Mouse (Mus musculus): Measurements from ENCODE around the gene Alg2. TPM values are rescaled to one million over a fixed set of nuclear protein-coding genes. Genes with fewer than 3 reads are reported as not detected.

Alg2 gene
- polyA plus RNA-seq, 1 experiment from 2014 or later = 28.5 TPM

GRCm38 (mm10) chr4:47497811-47498385, 23.8 kb upstream of the Alg2 start:
- Histone ChIP-seq H3K4me1 (ENCODE audit: control insufficient read depth, insufficient read depth, low read length) (peaks cover 2% of the 10 kb centered on the region; the same call in 1 of the 2 replicates), H3K9me3 (replicated peaks; ENCODE audit: control insufficient read depth, low read length) (no peaks in the 10 kb centered on the region), H3K27ac (ENCODE audit: low read length) (no peak overlapping the region), H3K9ac (ENCODE audit: low read length) (no peak overlapping the region), H3K4me3 (ENCODE audit: low read length) (no peak overlapping the region), H3K27me3 (ENCODE audit: control insufficient read depth, insufficient read depth, low read length) (no peaks in the 10 kb centered on the region), H3K4me2 (ENCODE audit: low read depth, low read length) (no peak overlapping the region), H3K36me3 (ENCODE audit: control insufficient read depth, insufficient read depth) (no peaks in the 10 kb centered on the region)
- WGBS = 57% methylated on average over 7 of the region's 7 CpGs
- ATAC-seq (replicated peaks; ENCODE audit: extremely low read depth, insufficient read depth, low FRiP score) = no peak

- Histone ChIP-seq H3K9ac (ENCODE audit: low read length) (no peak overlapping the region), H3K27me3 (ENCODE audit: control insufficient read depth, insufficient read depth, low read length) (no peaks in the 10 kb centered on the region), H3K4me3 (ENCODE audit: low read length) (no peak overlapping the region), H3K4me2 (ENCODE audit: low read depth, low read length) (no peak overlapping the region), H3K27ac (ENCODE audit: low read length) (no peak overlapping the region), H3K36me3 (ENCODE audit: control insufficient read depth, insufficient read depth) (no peaks in the 10 kb centered on the region), H3K9me3 (replicated peaks; ENCODE audit: control insufficient read depth, low read length) (no peaks in the 10 kb centered on the region), H3K4me1 (ENCODE audit: control insufficient read depth, insufficient read depth, low read length) (peaks cover 2% of the 10 kb centered on the region; the same call in 1 of the 2 replicates)
- 47% methylated on average over 2 of the region's 2 CpGs for WGBS
- ATAC-seq (replicated peaks; ENCODE audit: extremely low read depth, insufficient read depth, low FRiP score) = no peak
Measured at GRCm38 (mm10) chr4:47494686-47495085, 20.6 kb upstream of the Alg2 start.

GRCm38 (mm10) chr4:47494137-47494536, 20.0 kb upstream of the Alg2 start:
- no peaks in the 10 kb centered on the region for H3K27me3 ChIP-seq (ENCODE audit: control insufficient read depth, insufficient read depth, low read length)
- WGBS = 63% methylated on average over 1 of the region's 1 CpGs
- ATAC-seq (replicated peaks; ENCODE audit: extremely low read depth, insufficient read depth, low FRiP score) = no peak
- H3K4me3 ChIP-seq (ENCODE audit: low read length) = no peak overlapping the region
- H3K9ac ChIP-seq (ENCODE audit: low read length) = no peak overlapping the region
- H3K27ac ChIP-seq (ENCODE audit: low read length) = no peak overlapping the region
- H3K9me3 ChIP-seq (replicated peaks; ENCODE audit: control insufficient read depth, low read length) = no peaks in the 10 kb centered on the region
- no peaks in the 10 kb centered on the region for H3K36me3 ChIP-seq (ENCODE audit: control insufficient read depth, insufficient read depth)
- peaks cover 2% of the 10 kb centered on the region; the same call in 1 of the 2 replicates for H3K4me1 ChIP-seq (ENCODE audit: control insufficient read depth, insufficient read depth, low read length)
- no peak overlapping the region for H3K4me2 ChIP-seq (ENCODE audit: low read depth, low read length)

GRCm38 (mm10) chr4:47493456-47493855, 19.3 kb upstream of the Alg2 start:
- Histone ChIP-seq H3K9ac (ENCODE audit: low read length) (no peak overlapping the region), H3K9me3 (replicated peaks; ENCODE audit: control insufficient read depth, low read length) (no peaks in the 10 kb centered on the region), H3K27me3 (ENCODE audit: control insufficient read depth, insufficient read depth, low read length) (no peaks in the 10 kb centered on the region), H3K4me3 (ENCODE audit: low read length) (no peak overlapping the region), H3K27ac (ENCODE audit: low read length) (no peak overlapping the region), H3K4me2 (ENCODE audit: low read depth, low read length) (no peak overlapping the region), H3K4me1 (ENCODE audit: control insufficient read depth, insufficient read depth, low read length) (peaks cover 2% of the 10 kb centered on the region; the same call in 1 of the 2 replicates), H3K36me3 (ENCODE audit: control insufficient read depth, insufficient read depth) (no peaks in the 10 kb centered on the region)
- 34% methylated on average over 8 of the region's 8 CpGs for WGBS
- ATAC-seq (replicated peaks; ENCODE audit: extremely low read depth, insufficient read depth, low FRiP score) = no peak

- peaks cover 2% of the 10 kb centered on the region; the same call in 1 of the 2 replicates for H3K4me1 ChIP-seq (ENCODE audit: control insufficient read depth, insufficient read depth, low read length)
- no peak for ATAC-seq (replicated peaks; ENCODE audit: extremely low read depth, insufficient read depth, low FRiP score)
- no peaks in the 10 kb centered on the region for H3K9me3 ChIP-seq (replicated peaks; ENCODE audit: control insufficient read depth, low read length)
- no peak overlapping the region for H3K9ac ChIP-seq (ENCODE audit: low read length)
- no peak overlapping the region for H3K27ac ChIP-seq (ENCODE audit: low read length)
- H3K4me3 ChIP-seq (ENCODE audit: low read length) = no peak overlapping the region
- no peaks in the 10 kb centered on the region for H3K36me3 ChIP-seq (ENCODE audit: control insufficient read depth, insufficient read depth)
- no peak overlapping the region for H3K4me2 ChIP-seq (ENCODE audit: low read depth, low read length)
- WGBS = 67% methylated on average over 12 of the region's 12 CpGs
- H3K27me3 ChIP-seq (ENCODE audit: control insufficient read depth, insufficient read depth, low read length) = no peaks in the 10 kb centered on the region
Measured at GRCm38 (mm10) chr4:47492311-47493086, 18.4 kb upstream of the Alg2 start.

GRCm38 (mm10) chr4:47491243-47491642, 17.1 kb upstream of the Alg2 start:
- Histone ChIP-seq H3K36me3 (ENCODE audit: control insufficient read depth, insufficient read depth) (no peaks in the 10 kb centered on the region), H3K4me2 (ENCODE audit: low read depth, low read length) (no peak overlapping the region), H3K27ac (ENCODE audit: low read length) (no peak overlapping the region), H3K9me3 (replicated peaks; ENCODE audit: control insufficient read depth, low read length) (no peaks in the 10 kb centered on the region), H3K27me3 (ENCODE audit: control insufficient read depth, insufficient read depth, low read length) (no peaks in the 10 kb centered on the region), H3K9ac (ENCODE audit: low read length) (no peak overlapping the region), H3K4me1 (ENCODE audit: control insufficient read depth, insufficient read depth, low read length) (peaks cover 2% of the 10 kb centered on the region; the same call in 1 of the 2 replicates), H3K4me3 (ENCODE audit: low read length) (no peak overlapping the region)
- ATAC-seq (replicated peaks; ENCODE audit: extremely low read depth, insufficient read depth, low FRiP score) = no peak
- 82% methylated on average over 6 of the region's 6 CpGs for WGBS

GRCm38 (mm10) chr4:47480576-47480975, 6.4 kb upstream of the Alg2 start:
- H3K36me3 ChIP-seq (ENCODE audit: control insufficient read depth, insufficient read depth) = peaks cover 53% of the 10 kb centered on the region
- ATAC-seq (replicated peaks; ENCODE audit: extremely low read depth, insufficient read depth, low FRiP score) = no peak

GRCm38 (mm10) chr4:47480095-47480494, 6.0 kb upstream of the Alg2 start:
- 92% methylated on average over 13 of the region's 13 CpGs for WGBS
- Histone ChIP-seq H3K4me3 (ENCODE audit: low read length) (no peak overlapping the region), H3K27ac (ENCODE audit: low read length) (no peak overlapping the region), H3K4me1 (ENCODE audit: control insufficient read depth, insufficient read depth, low read length) (peaks cover 7% of the 10 kb centered on the region), H3K9ac (ENCODE audit: low read length) (no peak overlapping the region), H3K27me3 (ENCODE audit: control insufficient read depth, insufficient read depth, low read length) (no peaks in the 10 kb centered on the region), H3K4me2 (ENCODE audit: low read depth, low read length) (no peak overlapping the region), H3K36me3 (ENCODE audit: control insufficient read depth, insufficient read depth) (peaks cover 53% of the 10 kb centered on the region), H3K9me3 (replicated peaks; ENCODE audit: control insufficient read depth, low read length) (no peaks in the 10 kb centered on the region)
- no peak for ATAC-seq (replicated peaks; ENCODE audit: extremely low read depth, insufficient read depth, low FRiP score)

More at GRCm38 (mm10) chr4:47480576-47480975, 6.4 kb upstream of the Alg2 start:
- Histone ChIP-seq H3K9ac (ENCODE audit: low read length) (no peak overlapping the region), H3K4me1 (ENCODE audit: control insufficient read depth, insufficient read depth, low read length) (peaks cover 3% of the 10 kb centered on the region; the same call in 1 of the 2 replicates), H3K9me3 (replicated peaks; ENCODE audit: control insufficient read depth, low read length) (no peaks in the 10 kb centered on the region), H3K27me3 (ENCODE audit: control insufficient read depth, insufficient read depth, low read length) (no peaks in the 10 kb centered on the region), H3K27ac (ENCODE audit: low read length) (no peak overlapping the region), H3K4me2 (ENCODE audit: low read depth, low read length) (no peak overlapping the region), H3K4me3 (ENCODE audit: low read length) (no peak overlapping the region)
- WGBS = 87% methylated on average over 9 of the region's 9 CpGs

GRCm38 (mm10) chr4:47477539-47477938, 3.4 kb upstream of the Alg2 start:
- Histone ChIP-seq H3K4me1 (ENCODE audit: control insufficient read depth, insufficient read depth, low read length) (peaks cover 18% of the 10 kb centered on the region), H3K27me3 (ENCODE audit: control insufficient read depth, insufficient read depth, low read length) (no peaks in the 10 kb centered on the region), H3K27ac (ENCODE audit: low read length) (no peak overlapping the region), H3K36me3 (ENCODE audit: control insufficient read depth, insufficient read depth) (peaks cover 43% of the 10 kb centered on the region), H3K4me3 (ENCODE audit: low read length) (no peak overlapping the region), H3K4me2 (ENCODE audit: low read depth, low read length) (no peak overlapping the region), H3K9me3 (replicated peaks; ENCODE audit: control insufficient read depth, low read length) (no peaks in the 10 kb centered on the region), H3K9ac (ENCODE audit: low read length) (no peak overlapping the region)
- 93% methylated on average over 6 of the region's 6 CpGs for WGBS
- no peak for ATAC-seq (replicated peaks; ENCODE audit: extremely low read depth, insufficient read depth, low FRiP score)
